Mouse (Mus musculus): Measurements from ENCODE around the gene Pi16.

DNA sequence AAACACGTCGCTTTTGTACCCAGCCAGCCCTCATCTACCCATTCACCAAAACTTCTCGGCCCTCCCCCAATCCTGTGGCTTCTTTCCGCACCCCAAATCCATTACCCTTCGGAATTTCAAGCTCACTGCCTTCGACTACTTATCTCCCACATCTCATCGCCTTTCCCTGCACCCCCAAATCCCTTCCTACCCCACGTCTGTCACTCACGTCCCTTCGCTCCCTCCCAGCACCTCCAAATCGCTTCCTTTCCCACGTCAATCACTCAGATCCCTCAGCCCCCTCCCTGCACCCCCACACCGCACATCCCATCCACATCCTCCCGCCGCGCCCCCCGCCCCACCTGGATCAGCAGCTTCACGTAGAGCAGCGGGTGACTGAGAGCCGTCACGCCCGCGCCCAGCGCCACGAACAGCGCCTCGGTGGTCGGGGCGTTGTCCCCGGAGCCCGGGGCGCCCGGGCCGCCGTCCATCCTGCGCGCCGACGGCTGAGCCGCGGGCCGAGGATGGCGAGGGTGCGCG is 29.7 kb downstream of the Pi16 start:
- TF ChIP-seq CTCF (IDR thresholded peaks at IDR 0.05; ENCODE audit: insufficient read depth, low read depth, low read length) (no peak), POLR2A (IDR thresholded peaks at IDR 0.05; ENCODE audit: insufficient read depth, low read depth, low read length) (no peak)
